Mouse (Mus musculus): ENCODE measurements around the gene Cdrt4. TPM values are rescaled to one million over a fixed set of nuclear protein-coding genes. Genes with fewer than 3 reads are reported as not detected.

The Cdrt4 gene
- total and polyA plus RNA-seq, 3 experiments: not detected

- no peak for DNase-seq (ENCODE audit: extremely low read depth)
- Histone ChIP-seq H3K4me3 (replicated peaks in 1 of 3; ENCODE audit: low read depth in 2 of 3, low read length in 2 of 3, poor library complexity in 1 of 3) (no peak overlapping the region), H3K27ac (ENCODE audit: insufficient read depth, low read depth) (no peak overlapping the region), H3K9me3 (replicated peaks; ENCODE audit: low read length) (no peaks in the 10 kb centered on the region), H3K27me3 (replicated peaks) (no peaks in the 10 kb centered on the region), H3K4me2 (ENCODE audit: insufficient read depth, low read depth, poor library complexity, severe bottlenecking) (no peak overlapping the region), H3K9ac (ENCODE audit: insufficient read depth, low read depth) (no peak overlapping the region), H3K79me2 (replicated peaks; ENCODE audit: control insufficient read depth, extremely low read depth, insufficient read depth, poor library complexity, severe bottlenecking) (no peaks in the 10 kb centered on the region), H3K36me3 (replicated peaks in 1 of 2; ENCODE audit: control insufficient read depth in 1 of 2, insufficient read depth in 1 of 2, low read length in 1 of 2) (no peaks in the 10 kb centered on the region), H3K4me1 (ENCODE audit: control insufficient read depth in 1 of 2, insufficient read depth in 2 of 2) (no peaks in the 10 kb centered on the region)
- no peak for TF ChIP-seq UBTF (IDR thresholded peaks at IDR 0.05; ENCODE audit: low read depth, low read length)
- no peak for TF ChIP-seq IRF4 (IDR thresholded peaks at IDR 0.05; ENCODE audit: low read depth, low read length)
- TF ChIP-seq HCFC1 (IDR thresholded peaks at IDR 0.05; ENCODE audit: low read depth, low read length): no peak
- TF ChIP-seq NRF1 (IDR thresholded peaks at IDR 0.05; ENCODE audit: low read depth, low read length): no peak
- no peak for TF ChIP-seq POLR2A (IDR thresholded peaks at IDR 0.05; ENCODE audit: low read depth, low read length)
- no peak for TF ChIP-seq KAT2A (IDR thresholded peaks at IDR 0.05; ENCODE audit: insufficient replicate concordance, low read length)
- in situ Hi-C loops (cut with MboI; ENCODE audit: low pct_ligation_motif_present, low pct_unique_long_range_greater_than_20kb, low sequenced_read_pairs) (no loop called here), dilution Hi-C loops (cut with MboI; ENCODE audit: extremely low pct_ligation_motif_present, extremely low pct_unique_long_range_greater_than_20kb, low sequenced_read_pairs) (no loop called here)
Measured at GRCm38 (mm10) chr11:62903871-62904495, 47.0 kb upstream of the Cdrt4 start.

DNA sequence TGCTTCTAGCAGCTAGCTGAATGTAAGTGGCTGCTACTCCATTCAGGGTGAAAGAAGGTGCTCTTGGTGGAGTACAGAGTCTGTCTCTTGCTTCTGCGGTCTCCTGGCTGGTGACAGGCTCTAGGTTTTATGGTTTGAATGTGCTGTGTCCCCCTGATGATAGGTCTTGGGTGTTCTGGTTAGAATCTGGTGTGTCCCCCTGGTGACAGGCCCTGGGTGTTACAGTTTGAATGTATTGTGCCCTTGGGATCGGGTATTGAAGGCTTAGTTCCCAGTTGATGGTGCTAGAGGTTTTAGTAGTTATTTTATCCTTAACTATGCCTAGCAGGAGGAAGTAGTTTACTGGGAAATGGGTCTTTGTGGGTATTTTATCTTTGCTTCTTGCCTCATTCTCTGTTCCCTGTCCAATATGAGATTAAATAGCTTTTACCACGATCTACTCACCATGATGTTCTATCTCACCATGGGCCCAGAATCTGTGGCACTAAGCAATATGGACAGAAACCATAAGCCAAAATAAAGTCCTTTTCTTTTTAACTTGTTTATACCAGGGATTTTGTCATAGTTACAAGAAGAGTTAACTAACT is 41.2 kb upstream of the Cdrt4 start:
- Histone ChIP-seq H3K27me3 (replicated peaks) (no peaks in the 10 kb centered on the region), H3K9ac (ENCODE audit: insufficient read depth, low read depth) (no peak overlapping the region), H3K4me2 (ENCODE audit: insufficient read depth, low read depth, poor library complexity, severe bottlenecking) (no peak overlapping the region), H3K36me3 (replicated peaks in 1 of 2; ENCODE audit: control insufficient read depth in 1 of 2, insufficient read depth in 1 of 2, low read length in 1 of 2) (no peaks in the 10 kb centered on the region), H3K4me1 (ENCODE audit: control insufficient read depth in 1 of 2, insufficient read depth in 2 of 2) (peaks cover 8 to 22% of the 10 kb centered on the region in 2 experiments; a peak in 3 of 4 replicates), H3K9me3 (replicated peaks; ENCODE audit: low read length) (no peaks in the 10 kb centered on the region), H3K4me3 (replicated peaks in 1 of 3; ENCODE audit: low read depth in 2 of 3, low read length in 2 of 3, poor library complexity in 1 of 3) (no peak overlapping the region), H3K27ac (ENCODE audit: insufficient read depth, low read depth) (no peak overlapping the region), H3K79me2 (replicated peaks; ENCODE audit: control insufficient read depth, extremely low read depth, insufficient read depth, poor library complexity, severe bottlenecking) (no peaks in the 10 kb centered on the region)
- in situ Hi-C loops (cut with MboI; ENCODE audit: low pct_ligation_motif_present, low pct_unique_long_range_greater_than_20kb, low sequenced_read_pairs): no loop called here
- DNase-seq (ENCODE audit: extremely low read depth): peak; percentile 48
- TF ChIP-seq MAZ (IDR thresholded peaks at IDR 0.05; ENCODE audit: low read depth, low read length): no peak
- no peak for TF ChIP-seq JUN (IDR thresholded peaks at IDR 0.05; ENCODE audit: insufficient read depth, low read depth, low read length)
- TF ChIP-seq TBP (conservative IDR thresholded peaks at IDR 0.05; ENCODE audit: low read depth, low read length): no peak
- no peak for TF ChIP-seq ZC3H11A (IDR thresholded peaks at IDR 0.05; ENCODE audit: low read depth, low read length)
- no peak for TF ChIP-seq ZMIZ1 (IDR thresholded peaks at IDR 0.05; ENCODE audit: low read depth, low read length)
- TF ChIP-seq MAX (IDR thresholded peaks at IDR 0.05; ENCODE audit: low read length): no peak
- peak; percentile 45 for TF ChIP-seq RAD21 (IDR thresholded peaks at IDR 0.05; ENCODE audit: low read depth, low read length)
- no peak for TF ChIP-seq ELF1 (IDR thresholded peaks at IDR 0.05; ENCODE audit: low read depth, low read length)
- no peak for TF ChIP-seq MXI1 (IDR thresholded peaks at IDR 0.05; ENCODE audit: low read depth, low read length)
- TF ChIP-seq POLR2A (IDR thresholded peaks at IDR 0.05; ENCODE audit: low read depth, low read length): no peak
- TF ChIP-seq MYC (IDR thresholded peaks at IDR 0.05; ENCODE audit: low read depth, low read length): no peak
- TF ChIP-seq CHD2 (IDR thresholded peaks at IDR 0.05; ENCODE audit: low read length): no peak
- TF ChIP-seq NRF1 (IDR thresholded peaks at IDR 0.05; ENCODE audit: low read depth, low read length): no peak
- no peak for TF ChIP-seq MAFK (IDR thresholded peaks at IDR 0.05; ENCODE audit: insufficient replicate concordance, low read length)
- no peak for TF ChIP-seq KAT2A (IDR thresholded peaks at IDR 0.05; ENCODE audit: insufficient replicate concordance, low read length)
- no peak for TF ChIP-seq SIN3A (IDR thresholded peaks at IDR 0.05; ENCODE audit: low read length)
- no peak for TF ChIP-seq CHD1 (IDR thresholded peaks at IDR 0.05; ENCODE audit: low read depth, low read length)
- no peak for TF ChIP-seq TCF12 (IDR thresholded peaks at IDR 0.05; ENCODE audit: low read depth, low read length)
- TF ChIP-seq SMC3 (IDR thresholded peaks at IDR 0.05; ENCODE audit: low read depth, low read length): peak; percentile 73
- TF ChIP-seq NELFE (IDR thresholded peaks at IDR 0.05; ENCODE audit: low read depth, low read length): no peak
- TF ChIP-seq CTCF (conservative IDR thresholded peaks at IDR 0.05 in 1 of 2, IDR thresholded peaks at IDR 0.05 in 1 of 2; ENCODE audit: low read depth in 2 of 2, low read length in 2 of 2): peak; percentile 45 to 78; a peak in 3 of 4 replicates
- TF ChIP-seq HCFC1 (IDR thresholded peaks at IDR 0.05; ENCODE audit: low read depth, low read length): no peak
- no peak for TF ChIP-seq RCOR1 (conservative IDR thresholded peaks at IDR 0.05; ENCODE audit: low read depth, low read length)
- no peak for TF ChIP-seq BHLHE40 (IDR thresholded peaks at IDR 0.05; ENCODE audit: low read depth, low read length)
- dilution Hi-C loops (cut with MboI; ENCODE audit: extremely low pct_ligation_motif_present, extremely low pct_unique_long_range_greater_than_20kb, low sequenced_read_pairs): no loop called here

All from CH12.LX (cell line).